Mouse (Mus musculus) liver, embryonic 13.5 days (tissue): ENCODE measurements at regions not wholly inside any gene's neighbourhood (a gene's known extent, or its start where the extent isn't known, plus 50 kb on each side); places are given as distances from the start of the nearest gene placed in this dataset.
A peak's percentile ranks its signal among the peaks of the same experiment; 100 is the strongest.

Experiments used
- ATAC-seq: fragments of 200-750 bp; cut with Nextera tagmentation; 2 replicates; pipeline ENCODE4 v1.8.0; 2017; ENCODE audit warnings: low read depth, mild to moderate bottlenecking, moderate number of reproducible peaks, moderate library complexity
- DNase-seq: peaks from one replicate; pipeline ENCODE4 v3.0.0; 2022
- H3K27ac ChIP-seq: fragments of 300-500 bp; sonication (generic); 2 replicates; pipeline ENCODE4 v1.5.1; 2015; ENCODE audit warnings: moderate library complexity, mild to moderate bottlenecking, inconsistent platforms
- H3K27me3 ChIP-seq: fragments of 300-500 bp; sonication (generic); 2 replicates; pipeline ENCODE4 v1.6.1; 2015; ENCODE audit warnings: mild to moderate bottlenecking, inconsistent platforms
- H3K36me3 ChIP-seq: fragments of 300-500 bp; sonication (generic); 2 replicates; pipeline ENCODE4 v1.6.1; 2015; ENCODE audit warnings: mild to moderate bottlenecking, inconsistent platforms
- H3K4me1 ChIP-seq: fragments of 300-500 bp; sonication (generic); replicated peaks from 2 replicates; pipeline ENCODE4 v1.6.1; 2015; ENCODE audit warnings: inconsistent platforms
- H3K4me2 ChIP-seq: fragments of 300-500 bp; sonication (generic); 2 replicates; pipeline ENCODE4 v1.6.1; 2015; ENCODE audit warnings: inconsistent platforms, mild to moderate bottlenecking, moderate library complexity
- H3K4me3 ChIP-seq: fragments of 300-500 bp; sonication (generic); replicated peaks from 2 replicates; pipeline ENCODE4 v1.5.1; 2015; ENCODE audit warnings: mild to moderate bottlenecking, inconsistent platforms
- H3K9ac ChIP-seq: fragments of 300-500 bp; sonication (generic); 2 replicates; pipeline ENCODE4 v1.6.1; 2015; ENCODE audit warnings: mild to moderate bottlenecking, inconsistent platforms
- H3K9me3 ChIP-seq: fragments of 300-500 bp; sonication (generic); replicated peaks from 2 replicates; pipeline ENCODE4 v1.6.1; 2016; ENCODE audit warnings: inconsistent platforms
- WGBS: fragments of 180-500 bp; shearing (Covaris S2); methylation state at CpG from one replicate; pipeline ENCODE4 v1.1.7; 2015; ENCODE audit not compliant: insufficient replicate concordance; 5-methylcytosine and 5-hydroxymethylcytosine counted together

GRCm38 (mm10) chr3:133665425-133666317 is 120.7 kb upstream of the Tet2 start:
- no peak for DNase-seq
- no peak for ATAC-seq
- no peaks in the 10 kb centered on the region for H3K4me1 ChIP-seq
- H3K9me3 ChIP-seq: no peaks in the 10 kb centered on the region
- H3K9ac ChIP-seq: no peak overlapping the region
- H3K36me3 ChIP-seq: no peaks in the 10 kb centered on the region
- no peak overlapping the region for H3K4me3 ChIP-seq
- no peaks in the 10 kb centered on the region for H3K27me3 ChIP-seq
- no peak overlapping the region for H3K4me2 ChIP-seq
- H3K27ac ChIP-seq: no peak overlapping the region
- 66% methylated on average over 6 of the region's 6 CpGs for WGBS

DNA sequence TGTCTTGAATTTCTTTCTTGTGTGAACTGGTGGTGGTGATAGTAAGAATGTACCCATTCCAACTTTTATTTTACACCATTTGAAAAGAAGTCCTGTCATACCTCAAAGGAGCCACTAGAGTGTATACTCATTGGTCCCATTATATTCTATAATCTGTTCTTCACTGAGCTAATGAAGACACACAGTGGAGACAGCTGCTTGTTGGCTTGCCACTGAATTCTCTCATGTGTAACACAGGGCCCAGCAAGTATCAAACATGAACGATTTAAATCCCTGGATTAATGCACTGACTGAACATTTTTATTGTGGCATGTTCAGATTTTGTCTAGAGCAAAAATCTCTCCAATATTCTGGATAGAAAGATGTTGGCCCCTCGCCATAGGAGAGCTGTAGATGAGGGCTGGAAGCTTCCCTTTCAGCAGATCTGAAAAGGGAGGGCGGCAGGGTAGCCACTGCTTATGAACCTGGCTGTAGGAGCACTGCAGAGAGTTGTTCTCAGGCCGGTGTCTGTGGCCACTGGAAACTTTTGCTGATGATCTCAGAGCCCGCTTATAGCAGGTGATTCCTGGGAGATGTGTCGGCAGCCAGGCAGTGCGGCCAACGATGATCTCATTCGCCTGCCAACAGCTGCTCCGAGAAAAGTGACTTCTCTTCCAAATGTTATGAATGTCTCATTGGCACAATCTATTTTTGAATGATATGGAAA is 128.0 kb upstream of the Tet2 start:
- Histone ChIP-seq H3K4me3 (no peak overlapping the region), H3K9me3 (no peaks in the 10 kb centered on the region), H3K36me3 (no peaks in the 10 kb centered on the region), H3K27ac (no peak overlapping the region), H3K27me3 (no peaks in the 10 kb centered on the region), H3K4me2 (no peak overlapping the region), H3K9ac (no peak overlapping the region), H3K4me1 (no peaks in the 10 kb centered on the region)
- no peak for ATAC-seq
- 72% methylated on average over 10 of the region's 10 CpGs for WGBS
- no peak for DNase-seq

DNA sequence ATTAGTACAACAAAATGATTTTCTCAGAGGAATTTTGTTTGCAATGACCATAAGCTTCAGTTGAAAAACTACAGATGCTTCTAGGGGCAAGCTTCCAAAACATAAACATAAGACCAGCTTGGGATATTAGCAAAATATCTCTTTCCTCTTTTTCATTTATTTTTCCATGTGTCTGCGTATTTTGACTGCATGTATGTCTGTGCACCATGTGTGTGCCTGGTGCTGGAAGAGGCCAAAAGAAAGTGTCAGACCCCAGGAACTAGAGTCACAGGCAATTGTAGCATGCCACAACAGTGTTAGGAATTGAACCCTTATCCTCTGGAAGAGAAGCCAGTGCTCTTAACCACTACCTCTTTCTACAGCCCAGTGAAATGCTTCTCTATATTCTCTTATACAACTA is 133.0 kb upstream of the Tet2 start:
- H3K36me3 ChIP-seq: no peaks in the 10 kb centered on the region
- H3K4me2 ChIP-seq: no peak overlapping the region
- H3K4me1 ChIP-seq: peaks cover 7% of the 10 kb centered on the region
- no peak overlapping the region for H3K27ac ChIP-seq
- DNase-seq (no peak), ATAC-seq (no peak)
- H3K9ac ChIP-seq: no peak overlapping the region
- 66% methylated on average over 1 of the region's 1 CpGs for WGBS
- H3K4me3 ChIP-seq: no peak overlapping the region
- H3K27me3 ChIP-seq: no peaks in the 10 kb centered on the region
- no peaks in the 10 kb centered on the region for H3K9me3 ChIP-seq

GRCm38 (mm10) chr3:133679891-133680290 is 135.0 kb upstream of the Tet2 start:
- H3K4me1 ChIP-seq: peaks cover 7% of the 10 kb centered on the region
- H3K9ac ChIP-seq: no peak overlapping the region
- H3K36me3 ChIP-seq: no peaks in the 10 kb centered on the region
- H3K4me3 ChIP-seq: no peak overlapping the region
- H3K4me2 ChIP-seq: no peak overlapping the region
- DNase-seq: no peak
- H3K27ac ChIP-seq: no peak overlapping the region
- WGBS: 17% methylated on average over 1 of the region's 1 CpGs
- peak; percentile 78; the same call in 1 of the 2 replicates for ATAC-seq
- no peaks in the 10 kb centered on the region for H3K9me3 ChIP-seq
- H3K27me3 ChIP-seq: no peaks in the 10 kb centered on the region

- Histone ChIP-seq H3K36me3 (no peaks in the 10 kb centered on the region), H3K4me1 (peaks cover 7% of the 10 kb centered on the region), H3K27me3 (no peaks in the 10 kb centered on the region), H3K9ac (no peak overlapping the region), H3K4me2 (0 out of 2 replicates have a peak overlapping the region, but pooled peaks have one; percentile 14), H3K27ac (no peak overlapping the region), H3K4me3 (no peak overlapping the region), H3K9me3 (no peaks in the 10 kb centered on the region)
- ATAC-seq: peak; percentile 71
- WGBS: 22% methylated on average over 2 of the region's 2 CpGs
- no peak for DNase-seq
Measured at GRCm38 (mm10) chr3:133680343-133680742, 135.4 kb upstream of the Tet2 start.

DNA sequence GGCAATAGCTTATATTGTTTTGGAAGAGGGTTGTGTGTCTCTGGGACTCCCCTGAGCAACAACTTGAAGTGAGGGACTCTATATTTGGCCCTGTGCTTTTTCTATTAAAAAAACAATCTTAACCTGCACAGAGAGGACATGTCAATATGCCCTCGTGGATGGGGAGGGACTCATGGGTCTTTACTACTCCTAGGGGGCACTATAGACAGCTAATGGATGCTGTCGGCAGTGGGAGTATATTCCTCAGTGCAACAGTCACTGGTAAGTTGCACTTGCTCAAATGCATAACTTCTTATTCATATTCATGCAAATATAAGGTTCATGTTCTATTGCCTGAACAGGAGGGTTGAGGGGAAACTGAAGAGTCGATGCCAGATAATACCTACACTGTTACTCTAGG is 135.9 kb upstream of the Tet2 start:
- Histone ChIP-seq H3K4me2 (no peak overlapping the region), H3K4me3 (no peak overlapping the region), H3K9me3 (no peaks in the 10 kb centered on the region), H3K4me1 (peaks cover 7% of the 10 kb centered on the region), H3K36me3 (no peaks in the 10 kb centered on the region), H3K27ac (no peak overlapping the region), H3K27me3 (no peaks in the 10 kb centered on the region), H3K9ac (no peak overlapping the region)
- ATAC-seq (no peak), DNase-seq (no peak)
- WGBS: 60% methylated on average over 3 of the region's 3 CpGs

GRCm38 (mm10) chr3:133684196-133684743 is 139.3 kb upstream of the Tet2 start:
- DNase-seq (no peak), ATAC-seq (no peak)
- Histone ChIP-seq H3K4me1 (peaks cover 7% of the 10 kb centered on the region), H3K27me3 (no peaks in the 10 kb centered on the region), H3K4me3 (no peak overlapping the region), H3K36me3 (no peaks in the 10 kb centered on the region), H3K9me3 (no peaks in the 10 kb centered on the region), H3K9ac (no peak overlapping the region), H3K27ac (no peak overlapping the region), H3K4me2 (no peak overlapping the region)
- WGBS: 80% methylated on average over 5 of the region's 5 CpGs

- Histone ChIP-seq H3K4me2 (no peak overlapping the region), H3K9ac (no peak overlapping the region), H3K27ac (no peak overlapping the region), H3K9me3 (no peaks in the 10 kb centered on the region), H3K36me3 (no peaks in the 10 kb centered on the region), H3K27me3 (no peaks in the 10 kb centered on the region), H3K4me1 (peaks cover 7% of the 10 kb centered on the region), H3K4me3 (no peak overlapping the region)
- 53% methylated on average over 3 of the region's 3 CpGs for WGBS
- ATAC-seq (no peak), DNase-seq (no peak)
Measured at GRCm38 (mm10) chr3:133684747-133685146, 139.8 kb upstream of the Tet2 start.

DNA sequence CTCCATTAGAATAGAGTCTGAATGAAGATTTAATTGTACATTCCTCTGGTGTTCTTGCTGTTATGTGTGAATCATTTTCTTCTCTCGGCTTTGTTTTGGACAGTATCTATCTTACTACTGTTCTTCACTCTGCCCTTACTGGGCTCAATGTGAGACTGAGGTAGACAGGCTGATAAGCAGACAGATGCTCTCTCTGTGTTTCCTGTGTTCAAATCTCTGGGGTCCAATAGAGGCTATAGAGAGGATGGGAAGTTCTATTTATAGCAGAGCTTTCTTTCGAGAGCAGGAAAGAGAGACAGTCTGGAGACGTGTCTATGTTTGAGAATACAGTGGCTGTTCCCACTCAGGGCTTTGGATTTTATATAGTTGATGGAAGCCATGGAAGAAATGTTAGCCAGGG is 140.5 kb upstream of the Tet2 start:
- Histone ChIP-seq H3K4me2 (no peak overlapping the region), H3K27me3 (no peaks in the 10 kb centered on the region), H3K9me3 (no peaks in the 10 kb centered on the region), H3K9ac (no peak overlapping the region), H3K27ac (no peak overlapping the region), H3K36me3 (no peaks in the 10 kb centered on the region), H3K4me1 (peaks cover 4% of the 10 kb centered on the region), H3K4me3 (no peak overlapping the region)
- ATAC-seq (no peak), DNase-seq (no peak)
- WGBS: 16% methylated on average over 3 of the region's 3 CpGs

DNA sequence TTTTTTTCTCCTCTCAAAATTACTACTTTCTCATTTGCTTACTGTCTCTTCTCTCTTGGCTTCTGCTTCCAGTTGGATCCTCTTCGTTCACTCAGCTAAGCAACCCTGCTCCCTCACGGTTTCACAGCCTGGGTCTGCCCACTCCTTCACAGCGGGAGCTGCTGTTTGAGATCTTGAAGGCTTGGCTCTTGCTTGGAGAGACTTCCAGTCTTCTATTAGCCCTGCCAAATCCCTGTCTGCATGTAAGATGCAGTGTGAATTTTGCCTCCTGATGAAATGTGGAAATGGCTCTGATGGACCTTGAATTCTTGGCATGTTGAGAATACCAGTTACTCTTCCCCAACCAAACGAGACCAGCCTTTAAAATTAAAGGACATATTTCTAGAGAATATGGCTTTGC is 149.1 kb upstream of the Tet2 start:
- WGBS: 45% methylated on average over 4 of the region's 4 CpGs
- no peak for DNase-seq

GRCm38 (mm10) chr3:133696122-133696521 is 151.2 kb upstream of the Tet2 start:
- H3K9ac ChIP-seq: no peak overlapping the region
- no peaks in the 10 kb centered on the region for H3K36me3 ChIP-seq
- DNase-seq (no peak), ATAC-seq (no peak)
- H3K4me2 ChIP-seq: no peak overlapping the region
- H3K27ac ChIP-seq: no peak overlapping the region
- WGBS: 44% methylated on average over 3 of the region's 3 CpGs
- no peak overlapping the region for H3K4me3 ChIP-seq
- no peaks in the 10 kb centered on the region for H3K4me1 ChIP-seq
- H3K27me3 ChIP-seq: no peaks in the 10 kb centered on the region
- H3K9me3 ChIP-seq: no peaks in the 10 kb centered on the region

More for the DNA sequence above, 149.1 kb upstream of the Tet2 start:
- no peaks in the 10 kb centered on the region for H3K36me3 ChIP-seq
- no peaks in the 10 kb centered on the region for H3K4me1 ChIP-seq
- no peak overlapping the region for H3K4me2 ChIP-seq
- no peaks in the 10 kb centered on the region for H3K9me3 ChIP-seq
- no peak overlapping the region for H3K4me3 ChIP-seq
- no peak overlapping the region for H3K9ac ChIP-seq
- no peaks in the 10 kb centered on the region for H3K27me3 ChIP-seq
- no peak for ATAC-seq
- H3K27ac ChIP-seq: no peak overlapping the region
